Mouse (Mus musculus): Measurements from ENCODE around the gene Ralgps1.

- TF ChIP-seq POLR2A (IDR thresholded peaks at IDR 0.05; ENCODE audit: borderline replicate concordance, control insufficient read depth, low read depth, low read length) (no peak), CTCF (IDR thresholded peaks at IDR 0.05; ENCODE audit: control insufficient read depth, insufficient read depth, low read length) (no peak)
Observed at GRCm38 (mm10) chr2:33208134-33208533, 163.2 kb downstream of the Ralgps1 start.
